Mouse (Mus musculus) intestine, embryonic 14.5 days (tissue): ENCODE measurements around the gene Dync1i2. TPM values are rescaled to one million over a fixed set of nuclear protein-coding genes. Genes with fewer than 3 reads are reported as not detected.

Experiments used
- ATAC-seq: fragments of 200-750 bp; cut with Nextera tagmentation; replicated peaks from 2 replicates; pipeline ENCODE4 v1.8.0; 2017; ENCODE audit warnings: low read depth, moderate number of reproducible peaks, moderate TSS enrichment, moderate library complexity; ENCODE audit not compliant: low FRiP score, low TSS enrichment
- DNase-seq: peaks from one replicate; pipeline ENCODE4 v3.0.0-alpha.2; 2018; ENCODE audit warnings: low spot score
- H3K27ac ChIP-seq: fragments of 300-500 bp; sonication (generic); 2 replicates; pipeline ENCODE4 v1.5.1; 2014; ENCODE audit warnings: low read depth, mild to moderate bottlenecking, control low read depth
- H3K27me3 ChIP-seq: fragments of 300-500 bp; sonication (generic); replicated peaks from 2 replicates; pipeline ENCODE4 v1.6.1; 2014; ENCODE audit warnings: low read length, control low read depth; ENCODE audit not compliant: control insufficient read depth, insufficient read depth
- H3K36me3 ChIP-seq: fragments of 300-500 bp; sonication (generic); 2 replicates; pipeline ENCODE4 v1.6.1; 2014; ENCODE audit warnings: low read length, control low read depth; ENCODE audit not compliant: control insufficient read depth, insufficient read depth
- H3K4me1 ChIP-seq: fragments of 300-500 bp; sonication (generic); replicated peaks from 2 replicates; pipeline ENCODE4 v1.6.1; 2014; ENCODE audit warnings: low read length, control low read depth, mixed read lengths; ENCODE audit not compliant: control insufficient read depth, insufficient read depth
- H3K4me2 ChIP-seq: fragments of 300-500 bp; sonication (generic); 2 replicates; pipeline ENCODE4 v1.6.1; 2014; ENCODE audit warnings: low read length
- H3K4me3 ChIP-seq: fragments of 300-500 bp; sonication (generic); 2 replicates; pipeline ENCODE4 v1.5.1; 2014; ENCODE audit warnings: low read depth, low read length, control low read depth, mixed read lengths
- H3K9ac ChIP-seq: fragments of 300-500 bp; sonication (generic); 2 replicates; pipeline ENCODE4 v1.6.1; 2014; ENCODE audit warnings: mild to moderate bottlenecking, low read length
- H3K9me3 ChIP-seq: fragments of 300-500 bp; sonication (generic); 2 replicates; pipeline ENCODE4 v1.6.1; 2016; ENCODE audit warnings: low read length, control low read depth; ENCODE audit not compliant: control insufficient read depth
- WGBS: fragments of 180-500 bp; shearing (Covaris S2); extraction: QIAGEN DNeasy Blood & Tissue Kit; methylation state at CpG from one replicate; pipeline ENCODE4 v1.1.7; 2014; 5-methylcytosine and 5-hydroxymethylcytosine counted together
- polyA plus RNA-seq: library from polyadenylated mRNA; unstranded; fragments of >200 nt; fragmentation: Nextera tagmentation; extraction: Ambion mirVana; gene quantifications from 2 replicates; pipeline ENCODE4 v1.2.1, GENCODE M21; 2014

Dync1i2 gene
- polyA plus RNA-seq, 1 experiment from 2014 or later: 95.9 TPM

DNA sequence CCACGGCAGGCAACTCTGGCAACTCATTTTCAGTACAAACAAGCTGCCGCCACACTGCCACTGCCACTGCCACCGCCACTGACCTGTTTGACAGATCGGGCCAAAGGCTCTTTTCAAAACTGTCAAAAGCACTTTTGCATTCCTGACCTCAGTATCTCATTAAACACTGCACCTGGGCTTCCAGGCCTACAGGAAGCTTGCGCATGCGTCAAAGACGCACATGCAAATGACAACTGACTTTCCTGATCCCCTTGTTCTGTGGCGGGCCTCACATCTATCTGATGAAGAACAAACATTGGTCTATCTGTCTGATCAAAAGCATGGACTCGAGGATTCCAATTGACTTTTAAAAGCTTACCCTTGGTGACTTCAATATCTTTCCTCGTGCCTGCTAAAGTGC is 100.6 kb downstream of the Dync1i2 start:
- ATAC-seq: no peak
- Histone ChIP-seq H3K4me3 (no peak overlapping the region), H3K27ac (no peak overlapping the region), H3K4me1 (no peaks in the 10 kb centered on the region), H3K9ac (no peak overlapping the region), H3K36me3 (peaks cover 14% of the 10 kb centered on the region), H3K4me2 (no peak overlapping the region), H3K9me3 (no peaks in the 10 kb centered on the region), H3K27me3 (no peaks in the 10 kb centered on the region)
- DNase-seq: no peak
- WGBS: 74% methylated on average over 10 of the region's 10 CpGs

Other genes with a start within 250 kb of the Dync1i2 start
- 37.5 and 39.2 TPM in 2 replicates for gene Dcaf17, start 156.4 kb upstream of the Dync1i2 start, polyA plus RNA-seq
- gene Mettl8, start 156.1 kb upstream of the Dync1i2 start, polyA plus RNA-seq: 14.9 and 19.2 TPM in 2 replicates
- 4.9 and 5.1 TPM in 2 replicates for gene Cybrd1, start 93.8 kb upstream of the Dync1i2 start, polyA plus RNA-seq
- 27.5 and 30.7 TPM in 2 replicates for gene Slc25a12, start 156.0 kb downstream of the Dync1i2 start, polyA plus RNA-seq
- gene Hat1, start 177.3 kb downstream of the Dync1i2 start, polyA plus RNA-seq: 116 and 126 TPM in 2 replicates
- 41.2 and 46.0 TPM in 2 replicates for gene Metap1d, start 241.6 kb downstream of the Dync1i2 start, polyA plus RNA-seq